Mouse (Mus musculus): Measurements from ENCODE around the gene Kif18b.

DNA sequence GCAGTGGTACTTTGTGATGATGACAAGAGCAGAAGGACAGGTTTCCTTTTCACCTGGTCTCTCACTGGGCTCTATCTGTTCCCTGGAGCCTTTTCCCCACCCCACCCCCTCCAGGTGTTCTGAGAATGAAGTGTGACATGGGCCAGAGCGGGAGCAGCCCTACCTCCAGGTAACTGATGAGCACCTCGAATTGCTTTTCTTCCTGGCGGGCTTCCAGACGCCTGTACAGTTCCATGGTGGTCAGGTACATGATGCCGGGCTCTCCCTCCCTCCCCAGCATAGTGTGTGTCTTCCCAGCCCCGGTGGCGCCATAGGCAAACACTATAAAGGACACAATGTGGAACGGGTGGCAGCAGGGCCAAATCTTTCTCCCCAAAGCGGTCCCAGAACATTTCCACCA, 9.5 kb downstream of the Kif18b start:
- TF ChIP-seq REST (IDR thresholded peaks at IDR 0.05; ENCODE audit: insufficient read depth, insufficient read length): no peak
- TF ChIP-seq TCF3 (IDR thresholded peaks at IDR 0.05; ENCODE audit: insufficient read length, low read depth): no peak
- TF ChIP-seq POLR2A (IDR thresholded peaks at IDR 0.05; ENCODE audit: insufficient read length, low read depth): no peak
- no peak for TF ChIP-seq E2F4 (IDR thresholded peaks at IDR 0.05; ENCODE audit: insufficient read depth)
- TF ChIP-seq TCF12 (IDR thresholded peaks at IDR 0.05; ENCODE audit: insufficient read depth, poor library complexity, severe bottlenecking): no peak
